Mouse (Mus musculus): ENCODE measurements around the gene Tpm1. TPM values are rescaled to one million over a fixed set of nuclear protein-coding genes. Genes with fewer than 3 reads are reported as not detected.

Gene Tpm1
- polyA plus RNA-seq, 1 experiment: 1,516 TPM

- peaks cover 54% of the 10 kb centered on the region for H3K36me3 ChIP-seq (ENCODE audit: control insufficient read depth, insufficient read depth, low read length, poor library complexity, severe bottlenecking)
- peaks cover 11% of the 10 kb centered on the region for H3K9me3 ChIP-seq (replicated peaks; ENCODE audit: control insufficient read depth, insufficient read depth, low read length, poor library complexity, severe bottlenecking)
- no peak overlapping the region for H3K4me3 ChIP-seq (ENCODE audit: low read depth, low read length)
- no peak overlapping the region for H3K9ac ChIP-seq (ENCODE audit: low read depth, poor library complexity, severe bottlenecking)
- TF ChIP-seq CTCF (IDR thresholded peaks at IDR 0.05; ENCODE audit: low read depth, low read length): no peak
- TF ChIP-seq POLR2A (IDR thresholded peaks at IDR 0.05; ENCODE audit: insufficient read depth, low read length): no peak
- no peak for TF ChIP-seq EP300 (IDR thresholded peaks at IDR 0.05; ENCODE audit: insufficient read depth, low read depth, low read length)
- H3K27ac ChIP-seq (ENCODE audit: insufficient read depth, low read length): no peak overlapping the region
- H3K27me3 ChIP-seq (ENCODE audit: control insufficient read depth, insufficient read depth, low read length, poor library complexity, severe bottlenecking): no peaks in the 10 kb centered on the region
- no peaks in the 10 kb centered on the region for H3K4me1 ChIP-seq (ENCODE audit: control insufficient read depth, insufficient read depth, low read length)
These were observed 14.5 kb downstream of the Tpm1 start for GRCm38 (mm10) chr9:67034677-67035076.

- TF ChIP-seq EP300 (IDR thresholded peaks at IDR 0.05; ENCODE audit: insufficient read depth, low read depth, low read length) (no peak), POLR2A (IDR thresholded peaks at IDR 0.05; ENCODE audit: insufficient read depth, low read length) (no peak)
- Histone ChIP-seq H3K4me3 (ENCODE audit: low read depth, low read length) (no peak overlapping the region), H3K4me1 (ENCODE audit: control insufficient read depth, insufficient read depth, low read length) (no peaks in the 10 kb centered on the region), H3K9me3 (replicated peaks; ENCODE audit: control insufficient read depth, insufficient read depth, low read length, poor library complexity, severe bottlenecking) (peaks cover 11% of the 10 kb centered on the region), H3K27me3 (ENCODE audit: control insufficient read depth, insufficient read depth, low read length, poor library complexity, severe bottlenecking) (no peaks in the 10 kb centered on the region), H3K9ac (ENCODE audit: low read depth, poor library complexity, severe bottlenecking) (no peak overlapping the region), H3K27ac (ENCODE audit: insufficient read depth, low read length) (no peak overlapping the region), H3K36me3 (ENCODE audit: control insufficient read depth, insufficient read depth, low read length, poor library complexity, severe bottlenecking) (peaks cover 58% of the 10 kb centered on the region)
These were observed 16.2 kb downstream of the Tpm1 start for GRCm38 (mm10) chr9:67033016-67033415.

- Histone ChIP-seq H3K36me3 (ENCODE audit: control insufficient read depth, insufficient read depth, low read length, poor library complexity, severe bottlenecking) (peaks cover 58% of the 10 kb centered on the region), H3K9me3 (replicated peaks; ENCODE audit: control insufficient read depth, insufficient read depth, low read length, poor library complexity, severe bottlenecking) (peaks cover 11% of the 10 kb centered on the region), H3K4me3 (ENCODE audit: low read depth, low read length) (no peak overlapping the region), H3K4me1 (ENCODE audit: control insufficient read depth, insufficient read depth, low read length) (no peaks in the 10 kb centered on the region), H3K9ac (ENCODE audit: low read depth, poor library complexity, severe bottlenecking) (no peak overlapping the region), H3K27ac (ENCODE audit: insufficient read depth, low read length) (no peak overlapping the region), H3K27me3 (ENCODE audit: control insufficient read depth, insufficient read depth, low read length, poor library complexity, severe bottlenecking) (no peaks in the 10 kb centered on the region)
- TF ChIP-seq CTCF (IDR thresholded peaks at IDR 0.05; ENCODE audit: low read depth, low read length) (no peak), EP300 (IDR thresholded peaks at IDR 0.05; ENCODE audit: insufficient read depth, low read depth, low read length) (no peak), POLR2A (IDR thresholded peaks at IDR 0.05; ENCODE audit: insufficient read depth, low read length) (no peak)
These were observed 16.6 kb downstream of the Tpm1 start for GRCm38 (mm10) chr9:67032611-67033010.

- Histone ChIP-seq H3K4me3 (ENCODE audit: low read depth, low read length) (no peak overlapping the region), H3K4me1 (ENCODE audit: control insufficient read depth, insufficient read depth, low read length) (no peaks in the 10 kb centered on the region), H3K9ac (ENCODE audit: low read depth, poor library complexity, severe bottlenecking) (no peak overlapping the region), H3K36me3 (ENCODE audit: control insufficient read depth, insufficient read depth, low read length, poor library complexity, severe bottlenecking) (peaks cover 45% of the 10 kb centered on the region), H3K9me3 (replicated peaks; ENCODE audit: control insufficient read depth, insufficient read depth, low read length, poor library complexity, severe bottlenecking) (peaks cover under 1% of the 10 kb centered on the region; the same call in 1 of the 2 replicates), H3K27me3 (ENCODE audit: control insufficient read depth, insufficient read depth, low read length, poor library complexity, severe bottlenecking) (no peaks in the 10 kb centered on the region), H3K27ac (ENCODE audit: insufficient read depth, low read length) (no peak overlapping the region)
- no peak for TF ChIP-seq CTCF (IDR thresholded peaks at IDR 0.05; ENCODE audit: low read depth, low read length)
These were observed 19.7 kb downstream of the Tpm1 start for GRCm38 (mm10) chr9:67029518-67029917.

GRCm38 (mm10) chr9:67028929-67029328, 20.3 kb downstream of the Tpm1 start:
- Histone ChIP-seq H3K36me3 (ENCODE audit: control insufficient read depth, insufficient read depth, low read length, poor library complexity, severe bottlenecking) (peaks cover 44% of the 10 kb centered on the region), H3K9ac (ENCODE audit: low read depth, poor library complexity, severe bottlenecking) (no peak overlapping the region), H3K27ac (ENCODE audit: insufficient read depth, low read length) (no peak overlapping the region), H3K27me3 (ENCODE audit: control insufficient read depth, insufficient read depth, low read length, poor library complexity, severe bottlenecking) (no peaks in the 10 kb centered on the region), H3K4me1 (ENCODE audit: control insufficient read depth, insufficient read depth, low read length) (no peaks in the 10 kb centered on the region), H3K9me3 (replicated peaks; ENCODE audit: control insufficient read depth, insufficient read depth, low read length, poor library complexity, severe bottlenecking) (no peaks in the 10 kb centered on the region), H3K4me3 (ENCODE audit: low read depth, low read length) (no peak overlapping the region)
- TF ChIP-seq EP300 (IDR thresholded peaks at IDR 0.05; ENCODE audit: insufficient read depth, low read depth, low read length) (no peak), POLR2A (IDR thresholded peaks at IDR 0.05; ENCODE audit: insufficient read depth, low read length) (no peak), CTCF (IDR thresholded peaks at IDR 0.05; ENCODE audit: low read depth, low read length) (no peak)

- no peak for TF ChIP-seq EP300 (IDR thresholded peaks at IDR 0.05; ENCODE audit: insufficient read depth, low read depth, low read length)
- no peak for TF ChIP-seq POLR2A (IDR thresholded peaks at IDR 0.05; ENCODE audit: insufficient read depth, low read length)
- no peak for TF ChIP-seq CTCF (IDR thresholded peaks at IDR 0.05; ENCODE audit: low read depth, low read length)
- H3K36me3 ChIP-seq (ENCODE audit: control insufficient read depth, insufficient read depth, low read length, poor library complexity, severe bottlenecking): peaks cover 38% of the 10 kb centered on the region
- H3K9me3 ChIP-seq (replicated peaks; ENCODE audit: control insufficient read depth, insufficient read depth, low read length, poor library complexity, severe bottlenecking): no peaks in the 10 kb centered on the region
These were observed 21.0 kb downstream of the Tpm1 start for GRCm38 (mm10) chr9:67028133-67028724.

More at GRCm38 (mm10) chr9:67028133-67028724, 21.0 kb downstream of the Tpm1 start:
- Histone ChIP-seq H3K4me1 (ENCODE audit: control insufficient read depth, insufficient read depth, low read length) (peaks cover 2% of the 10 kb centered on the region), H3K27me3 (ENCODE audit: control insufficient read depth, insufficient read depth, low read length, poor library complexity, severe bottlenecking) (no peaks in the 10 kb centered on the region), H3K4me3 (ENCODE audit: low read depth, low read length) (no peak overlapping the region), H3K27ac (ENCODE audit: insufficient read depth, low read length) (no peak overlapping the region), H3K9ac (ENCODE audit: low read depth, poor library complexity, severe bottlenecking) (no peak overlapping the region)

Data from ES-Bruce4 (cell line).